Mouse (Mus musculus): Measurements from ENCODE around the gene Pvalb. TPM values are rescaled to one million over a fixed set of nuclear protein-coding genes. Genes with fewer than 3 reads are reported as not detected.

Pvalb gene
- 10 to 100 TPM; 88.7 to 95.1 TPM for total RNA-seq (2021)

DNA sequence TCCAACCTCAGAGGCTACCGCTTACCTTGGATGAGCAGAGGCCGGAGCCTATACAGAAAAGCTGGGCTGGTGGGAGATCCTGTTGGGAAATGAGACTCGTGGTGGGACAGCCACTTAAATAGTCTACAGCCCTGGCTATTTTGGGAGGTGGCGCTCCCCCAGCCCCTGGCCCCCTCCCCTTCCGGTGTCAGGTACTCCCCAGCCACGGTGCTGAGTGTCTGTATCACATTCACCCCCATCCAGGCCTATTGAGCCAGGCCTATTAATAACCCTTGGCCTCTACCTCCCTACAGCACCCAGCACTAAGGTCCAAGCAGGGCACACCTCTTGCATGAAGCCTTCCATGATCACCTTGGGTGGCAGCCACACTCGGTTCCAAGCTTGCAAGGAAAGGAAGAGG lies at the start of gene Pvalb:
Gene Pvalb (minus strand): TSS at position 89 of the 400 bp plus-strand sequence.
- DNase-seq (ENCODE audit: low spot score in 2 of 2) = no peak
- intact Hi-C loops (cut with DNase I) = no loop called here

DNA sequence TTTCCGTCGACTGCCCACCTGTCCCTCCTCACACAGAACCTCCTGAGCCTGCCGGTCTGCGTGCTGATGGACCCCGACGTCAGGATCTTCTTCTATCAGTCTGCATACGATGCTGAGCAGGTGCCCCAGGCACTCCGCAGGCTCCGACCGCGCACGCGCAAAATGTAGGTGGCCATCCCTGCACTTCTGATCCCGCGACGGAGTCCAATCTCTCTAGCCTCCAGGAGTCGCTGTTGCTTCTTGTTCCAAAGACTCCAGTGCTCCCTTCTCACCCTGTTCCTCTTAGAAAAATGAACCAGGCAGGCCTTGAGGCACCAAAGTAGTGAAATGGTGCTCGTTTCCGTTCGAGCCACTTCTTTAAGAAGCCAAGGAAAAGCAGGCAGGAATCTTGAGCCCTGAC lies 48.6 kb upstream of the Pvalb start:
- intact Hi-C loops (cut with DNase I) = loop anchor here (5.0 kb wide), 2 partner anchors 68 to 168 kb away; no protein-coding TSS in a partner anchor
- DNase-seq (ENCODE audit: low spot score in 2 of 2) = peak; percentile 35 to 56

DNA sequence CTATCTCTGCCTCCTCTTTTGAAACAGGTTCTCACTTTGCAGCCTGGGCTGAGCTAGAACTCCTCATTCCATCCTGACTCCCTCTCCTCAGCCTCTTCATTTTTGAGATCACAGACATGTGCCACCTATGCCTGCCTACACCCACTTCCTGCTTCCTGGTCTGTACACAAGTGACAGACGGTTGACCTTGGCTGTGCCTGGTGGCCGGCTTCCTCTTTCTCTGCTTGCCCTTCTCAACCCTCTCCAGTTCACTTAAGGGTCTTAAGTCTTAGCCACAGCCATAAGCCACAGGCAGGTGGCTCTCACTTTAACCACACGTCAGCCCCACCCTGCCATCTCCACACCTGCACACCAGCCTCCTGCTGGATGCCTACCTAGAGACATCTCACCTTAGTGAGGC lies 42.2 kb upstream of the Pvalb start:
- intact Hi-C loops (cut with DNase I) = no loop called here
- DNase-seq (ENCODE audit: low spot score in 2 of 2) = no peak

DNA sequence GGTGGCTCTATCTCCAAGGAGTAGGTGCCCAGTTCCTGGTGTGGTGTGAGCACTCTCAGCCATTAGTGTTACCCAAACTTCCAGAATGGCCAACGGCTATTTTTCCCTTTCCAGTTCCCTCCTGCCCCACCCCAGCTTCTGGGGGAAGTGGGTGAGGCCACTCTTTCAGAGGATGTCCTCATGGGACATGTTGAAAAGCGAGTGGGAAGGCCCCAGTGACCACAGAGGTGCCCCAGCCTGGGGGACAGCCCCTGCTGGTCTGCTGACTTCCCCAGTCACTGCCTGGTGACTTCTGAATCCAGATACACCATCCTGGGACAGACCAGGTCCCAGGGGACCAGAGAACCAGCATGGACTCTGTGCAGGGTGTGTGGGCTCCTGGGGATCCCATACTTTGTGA lies 41.5 kb upstream of the Pvalb start:
- intact Hi-C loops (cut with DNase I) = no loop called here
- DNase-seq (ENCODE audit: low spot score in 2 of 2) = no peak

DNA sequence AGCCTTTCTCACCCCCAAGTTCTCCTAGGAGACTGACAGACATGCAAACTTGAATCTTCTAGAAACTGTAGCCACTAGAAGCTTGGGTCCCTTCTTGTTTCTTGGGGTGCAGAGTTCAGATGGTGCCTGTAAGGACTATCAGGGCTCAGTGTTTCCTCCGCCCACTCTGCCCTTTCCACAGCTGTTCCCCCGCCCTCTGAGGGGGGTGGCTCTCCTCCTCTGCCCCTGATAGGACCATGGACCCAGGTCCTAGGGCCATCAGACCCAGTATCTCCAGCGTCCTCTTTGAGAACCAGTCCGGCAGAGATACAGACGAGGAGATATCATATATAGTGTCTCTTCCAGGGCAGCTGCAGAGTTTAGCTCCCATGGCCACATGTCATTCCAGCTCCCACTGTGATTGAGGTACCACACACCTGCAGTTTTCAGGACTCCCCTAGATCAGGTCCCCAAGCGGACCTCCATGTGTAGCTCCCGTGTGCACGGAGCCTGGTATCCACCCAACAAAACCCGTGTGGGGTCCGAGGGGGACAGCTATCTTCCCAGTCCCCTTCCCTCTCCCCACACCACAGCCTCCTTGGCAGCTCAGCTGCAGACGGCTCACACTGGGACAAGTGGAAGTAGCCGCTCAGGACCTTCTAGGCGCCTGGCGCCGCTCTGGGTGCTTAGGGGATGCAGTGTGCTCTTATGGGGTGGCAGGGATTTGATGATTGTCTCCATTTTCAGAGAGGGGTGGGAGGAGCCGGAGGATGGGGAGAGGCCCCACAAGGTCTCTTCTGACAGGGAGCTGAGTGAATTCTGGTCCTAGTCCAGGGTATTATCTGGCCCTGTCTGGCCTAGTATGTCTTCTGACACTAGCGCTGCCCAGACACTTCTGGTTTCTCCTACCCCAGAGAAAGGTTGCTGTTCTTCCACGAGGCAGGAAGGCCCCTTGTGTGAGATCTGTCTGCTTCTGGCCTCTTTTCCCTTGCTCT lies 40.2 kb upstream of the Pvalb start:
- no peak for DNase-seq (ENCODE audit: low spot score in 2 of 2)
- intact Hi-C loops (cut with DNase I) = no loop called here

- intact Hi-C loops (cut with DNase I) = loop anchor here (5.0 kb wide), 1 partner anchor 263 kb away; no protein-coding TSS in a partner anchor
- peak in 1 of 2 experiments; percentile 25 for DNase-seq (ENCODE audit: low spot score in 2 of 2)
Observed at GRCm38 (mm10) chr15:78244695-78245492, 38.7 kb upstream of the Pvalb start, which contains the start of gene Ncf4. TSS of gene Ncf4 (plus strand) at chr15:78244801.

GRCm38 (mm10) chr15:78243774-78244173 lies 37.6 kb upstream of the Pvalb start:
- intact Hi-C loops (cut with DNase I) = loop anchor here (5.0 kb wide), 1 partner anchor 261 kb away; no protein-coding TSS in a partner anchor
- DNase-seq (ENCODE audit: low spot score in 2 of 2) = peak; percentile 6 to 57

DNA sequence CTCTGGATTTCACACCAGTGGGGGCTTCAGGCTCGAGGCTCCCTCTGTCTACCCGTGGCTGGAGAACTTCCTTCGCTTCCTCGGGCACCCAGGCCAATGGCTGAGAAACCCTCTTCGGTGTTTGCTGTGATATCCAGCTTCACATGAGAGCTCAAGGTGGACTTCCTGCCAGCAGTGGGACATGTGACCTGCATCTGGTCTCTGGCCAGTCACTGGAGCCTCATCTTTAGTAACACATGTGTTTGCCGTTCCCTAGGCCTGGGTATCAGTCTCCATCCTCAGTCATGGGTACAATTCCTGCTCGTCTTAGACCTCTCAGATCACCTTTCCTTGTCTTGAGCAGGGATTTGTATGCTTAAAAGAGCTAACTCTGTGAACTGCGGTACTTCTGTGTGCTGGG lies 36.9 kb upstream of the Pvalb start:
- DNase-seq (ENCODE audit: low spot score in 2 of 2) = no peak
- intact Hi-C loops (cut with DNase I) = loop anchor here (5.0 kb wide), 1 partner anchor 261 kb away; no protein-coding TSS in a partner anchor

DNA sequence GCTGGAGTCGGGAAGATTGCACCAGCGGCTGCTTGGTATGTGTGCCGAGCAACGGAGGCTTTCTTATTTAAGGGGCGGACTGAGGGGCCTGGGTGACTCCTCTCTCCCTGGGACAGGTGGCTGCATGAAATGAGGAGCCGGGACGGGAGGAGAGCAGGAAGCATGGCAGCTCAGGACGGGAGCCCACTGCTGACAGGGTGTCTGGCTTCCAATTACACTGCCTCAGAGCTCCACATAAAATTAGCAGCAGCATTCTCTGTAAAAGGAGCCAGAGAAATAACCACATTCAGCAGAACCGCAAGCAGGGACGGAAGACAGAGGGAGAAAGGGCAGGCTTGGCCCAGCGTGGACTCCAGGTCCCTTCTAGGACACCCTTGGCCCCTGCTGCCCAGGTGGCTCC lies 35.1 kb upstream of the Pvalb start:
- intact Hi-C loops (cut with DNase I) = loop anchor here (5.0 kb wide), 1 partner anchor 259 kb away; no protein-coding TSS in a partner anchor
- no peak for DNase-seq (ENCODE audit: low spot score in 2 of 2)

GRCm38 (mm10) chr15:78239956-78240617 lies 33.9 kb upstream of the Pvalb start:
- intact Hi-C loops (cut with DNase I) = loop anchor here (2.0 to 5.0 kb wide), 2 partner anchors 55 to 258 kb away; no protein-coding TSS in a partner anchor
- no peak for DNase-seq (ENCODE audit: low spot score in 2 of 2)

- intact Hi-C loops (cut with DNase I) = loop anchor here (2.0 kb wide), 1 partner anchor 55 kb away; no protein-coding TSS in a partner anchor
- peak; percentile 49 to 67 for DNase-seq (ENCODE audit: low spot score in 2 of 2)
Observed at GRCm38 (mm10) chr15:78239453-78239852, 33.3 kb upstream of the Pvalb start.

GRCm38 (mm10) chr15:78234823-78235509 lies 28.8 kb upstream of the Pvalb start:
- DNase-seq (ENCODE audit: low spot score in 2 of 2) = no peak
- intact Hi-C loops (cut with DNase I) = no loop called here

DNA sequence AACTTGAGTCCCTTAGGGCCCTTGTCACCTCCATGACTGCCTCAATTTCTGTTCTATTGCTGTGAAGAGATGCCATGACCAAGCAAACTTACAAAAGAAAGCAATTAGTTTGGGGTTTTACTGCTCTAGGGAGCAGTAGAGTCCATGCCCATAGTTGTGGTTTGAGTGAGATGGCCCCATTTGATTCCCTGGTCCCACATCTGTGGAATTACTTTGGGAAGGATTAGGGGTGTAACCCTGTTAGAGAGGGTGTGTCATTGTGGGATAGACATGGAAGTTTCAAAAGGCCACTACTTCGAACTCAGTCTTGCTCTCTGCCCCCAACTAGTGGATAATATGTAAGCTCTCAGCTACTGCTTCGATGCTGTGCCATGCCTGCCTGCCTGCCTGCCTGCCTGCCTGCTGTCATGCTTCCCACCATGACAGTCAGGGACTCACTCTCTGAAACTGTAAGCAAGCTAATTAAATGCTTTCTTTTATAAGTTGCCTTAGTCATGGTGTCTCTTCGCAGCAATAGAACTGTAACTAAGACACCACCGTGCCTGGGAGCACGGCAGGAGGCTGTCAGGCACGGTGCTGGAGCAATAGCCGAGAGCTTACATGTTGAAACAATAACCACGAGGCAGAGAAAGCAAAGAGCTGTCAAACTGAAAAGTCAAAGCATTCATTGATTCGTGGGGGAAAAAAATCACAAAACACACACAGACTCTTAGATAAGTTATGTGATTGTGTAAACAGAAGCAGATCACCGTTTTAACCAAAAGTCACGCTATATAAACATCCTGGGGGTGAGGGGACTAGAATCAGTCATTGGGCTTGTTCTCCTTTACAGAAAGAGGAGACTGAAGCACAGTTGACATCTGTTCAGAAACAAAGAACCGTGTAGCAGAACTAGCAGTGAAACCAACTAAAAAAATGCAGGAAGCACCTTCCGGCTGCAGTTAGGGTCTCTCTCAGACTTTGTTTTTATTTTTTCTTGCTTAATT lies 25.4 kb upstream of the Pvalb start:
- intact Hi-C loops (cut with DNase I) = no loop called here
- peak in 1 of 2 experiments; percentile 27 for DNase-seq (ENCODE audit: low spot score in 2 of 2)

DNA sequence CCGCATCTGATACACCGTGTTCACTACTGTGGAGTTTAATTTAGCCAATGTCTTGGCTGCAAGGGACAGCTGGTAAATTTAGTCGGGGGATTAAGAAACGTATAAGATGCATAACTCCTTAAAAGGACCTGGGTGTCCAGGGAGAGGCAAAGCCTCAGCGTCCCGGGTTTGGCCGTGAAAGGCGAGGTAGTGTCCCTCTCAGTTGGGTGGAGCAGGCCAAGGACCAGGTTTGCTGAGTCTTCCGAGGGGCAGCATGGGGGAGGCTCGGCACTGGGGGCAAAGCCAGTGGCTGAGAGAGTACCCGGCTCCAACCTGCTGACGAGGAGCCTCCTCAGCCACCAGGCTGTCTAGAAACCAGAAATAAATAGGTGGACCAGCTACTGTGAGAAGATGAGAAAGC lies 21.6 kb upstream of the Pvalb start:
- no peak for DNase-seq (ENCODE audit: low spot score in 2 of 2)
- intact Hi-C loops (cut with DNase I) = no loop called here

GRCm38 (mm10) chr15:78215269-78215668 lies 9.1 kb upstream of the Pvalb start:
- intact Hi-C loops (cut with DNase I) = no loop called here
- DNase-seq (ENCODE audit: low spot score in 2 of 2) = no peak

DNA sequence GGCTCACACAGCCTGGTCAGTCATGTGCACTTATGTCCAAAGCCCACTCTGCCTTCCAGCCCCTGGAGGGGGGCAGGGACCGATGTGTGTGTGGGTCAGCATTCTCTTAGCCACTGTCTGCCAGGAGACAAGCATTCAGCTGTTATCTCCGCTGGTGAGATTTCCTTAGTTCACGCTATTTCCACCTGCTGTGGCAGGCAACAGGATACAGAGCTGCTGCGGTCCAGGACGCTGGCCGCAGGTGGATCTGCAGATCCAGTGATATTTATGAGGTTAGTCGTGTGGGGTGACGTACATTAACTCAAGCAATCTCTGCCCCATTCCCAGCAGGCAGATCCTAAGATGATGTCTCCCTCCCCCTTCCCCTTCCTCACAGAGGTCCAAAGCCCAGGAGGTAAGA lies 5.2 kb upstream of the Pvalb start:
- intact Hi-C loops (cut with DNase I) = no loop called here
- DNase-seq (ENCODE audit: low spot score in 2 of 2) = no peak

- intact Hi-C loops (cut with DNase I) = no loop called here
- no peak for DNase-seq (ENCODE audit: low spot score in 2 of 2)
Observed at GRCm38 (mm10) chr15:78210203-78210602, 4.0 kb upstream of the Pvalb start.

DNA sequence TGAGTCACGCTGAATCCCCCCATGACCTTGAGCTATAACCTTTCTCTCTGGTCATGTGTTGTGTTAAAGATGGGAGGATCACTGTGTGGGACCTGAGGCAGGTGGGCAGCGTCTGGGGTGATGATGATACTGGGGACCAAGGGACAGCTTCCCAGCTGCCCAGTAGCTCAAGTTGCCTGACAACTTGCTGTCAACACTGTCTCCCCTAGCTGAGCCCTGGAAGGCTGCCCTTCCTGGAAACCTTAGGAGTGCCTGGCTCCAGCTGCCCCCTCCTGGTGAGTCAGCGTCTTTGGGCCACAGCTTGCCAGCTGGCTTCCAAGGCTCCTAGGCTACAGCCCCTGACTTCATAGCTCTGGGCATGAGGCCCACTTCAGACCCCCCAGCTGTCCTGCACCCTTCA lies 1.0 kb downstream of the Pvalb start:
- intact Hi-C loops (cut with DNase I) = no loop called here
- DNase-seq (ENCODE audit: low spot score in 2 of 2) = no peak

All from left cerebral cortex, postnatal 25 days (tissue).